Mouse (Mus musculus) liver, adult 2 months (tissue): ENCODE measurements around the gene Aatf. TPM values are rescaled to one million over a fixed set of nuclear protein-coding genes. Genes with fewer than 3 reads are reported as not detected.

Experiments used
- DNase-seq: peaks from one replicate; pipeline ENCODE4 v3.0.0-alpha.2; 2011; ENCODE audit warnings: low read depth, low spot score; ENCODE audit errors: extremely low read depth
- H3K27ac ChIP-seq: fragments of 200-500 bp; replicated peaks from 2 replicates; pipeline ENCODE4 v1.5.1; 2012; ENCODE audit warnings: low read depth, mild to moderate bottlenecking, control low read depth, inconsistent platforms, low read length; ENCODE audit not compliant: insufficient read depth
- H3K27me3 ChIP-seq: fragments of 200-500 bp; 2 replicates; pipeline ENCODE4 v1.6.1; 2012; ENCODE audit warnings: mild to moderate bottlenecking, moderate library complexity, low read length, inconsistent platforms; ENCODE audit not compliant: control insufficient read depth, insufficient read depth
- H3K36me3 ChIP-seq: fragments of 200-500 bp; 2 replicates; pipeline ENCODE4 v1.6.1; 2012; ENCODE audit warnings: low read length, inconsistent platforms; ENCODE audit not compliant: control insufficient read depth, insufficient read depth
- H3K4me1 ChIP-seq: fragments of 200-500 bp; 2 replicates; pipeline ENCODE4 v1.6.1; 2011; ENCODE audit warnings: low read length; ENCODE audit not compliant: control insufficient read depth, insufficient read depth
- H3K4me3 ChIP-seq: fragments of 200-500 bp; 2 replicates; pipeline ENCODE4 v1.5.1; 2011; ENCODE audit warnings: low read depth, mild to moderate bottlenecking, control low read depth, low read length, moderate library complexity; ENCODE audit not compliant: insufficient read depth
- H3K79me2 ChIP-seq: fragments of 200-500 bp; 2 replicates; pipeline ENCODE4 v1.6.1; 2012; ENCODE audit warnings: inconsistent platforms, mild to moderate bottlenecking, low read length, moderate library complexity; ENCODE audit not compliant: control insufficient read depth, insufficient read depth
- H3K9ac ChIP-seq: fragments of 200-500 bp; 2 replicates; pipeline ENCODE4 v1.6.1; 2012; ENCODE audit warnings: low read depth, mild to moderate bottlenecking, control low read depth, inconsistent platforms, low read length
- CTCF ChIP-seq: fragments of 200-500 bp; IDR thresholded peaks from 2 replicates; pipeline ENCODE4 v1.5.1; 2011; ENCODE audit warnings: low read depth, low read length, control low read depth
- POLR2A ChIP-seq: fragments of 200-500 bp; IDR thresholded peaks from 2 replicates; pipeline ENCODE4 v1.6.1; 2011; ENCODE audit warnings: low read length, control low read depth; ENCODE audit not compliant: insufficient read depth; ENCODE audit errors: extremely low read depth
- WGBS: fragments of 180-500 bp; shearing (Covaris S2); methylation state at CpG from one replicate; pipeline ENCODE4 v1.1.7; 2018; 5-methylcytosine and 5-hydroxymethylcytosine counted together
- polyA plus RNA-seq: library from polyadenylated mRNA; depleted of rRNA; stranded (reverse); fragments of >200 nt; gene quantifications from 2 replicates; pipeline ENCODE4 v1.2.3, GENCODE M21; 2012
- total RNA-seq: library from RNA; depleted of rRNA; stranded (reverse); fragments of >200 nt; gene quantifications from 2 replicates; pipeline ENCODE4 v1.2.3, GENCODE M21; 2014

Gene Aatf
- total and polyA plus RNA-seq, 2 experiments: 3.9 to 14.0 TPM

GRCm38 (mm10) chr11:84519576-84520268 is 6.4 kb upstream of the Aatf start:
- Histone ChIP-seq H3K4me1 (0 out of 2 replicates have a peak, but pooled peaks cover 2% of the 10 kb centered on the region), H3K36me3 (no peaks in the 10 kb centered on the region), H3K27me3 (peaks cover 23% of the 10 kb centered on the region), H3K9ac (no peak overlapping the region), H3K27ac (no peak overlapping the region), H3K79me2 (no peaks in the 10 kb centered on the region), H3K4me3 (no peak overlapping the region)
- 47% methylated on average over 34 of the region's 34 CpGs for WGBS
- TF ChIP-seq POLR2A: no peak
- DNase-seq: no peak

- H3K79me2 ChIP-seq: no peaks in the 10 kb centered on the region
- no peak overlapping the region for H3K27ac ChIP-seq
- 65% methylated on average over 12 of the region's 12 CpGs for WGBS
- H3K9ac ChIP-seq: no peak overlapping the region
- TF ChIP-seq POLR2A: no peak
- no peak for TF ChIP-seq CTCF
- no peak for DNase-seq
- H3K4me3 ChIP-seq: no peak overlapping the region
- no peaks in the 10 kb centered on the region for H3K36me3 ChIP-seq
- 0 out of 2 replicates have a peak, but pooled peaks cover 2% of the 10 kb centered on the region for H3K4me1 ChIP-seq
- H3K27me3 ChIP-seq: peaks cover 20% of the 10 kb centered on the region
Measured at GRCm38 (mm10) chr11:84519036-84519435, 5.7 kb upstream of the Aatf start.

- peaks cover 18% of the 10 kb centered on the region for H3K27me3 ChIP-seq
- no peak overlapping the region for H3K27ac ChIP-seq
- TF ChIP-seq POLR2A (no peak), CTCF (no peak)
- DNase-seq: no peak
- H3K9ac ChIP-seq: no peak overlapping the region
- no peaks in the 10 kb centered on the region for H3K36me3 ChIP-seq
- no peak overlapping the region for H3K4me3 ChIP-seq
- WGBS: 71% methylated on average over 5 of the region's 5 CpGs
- H3K4me1 ChIP-seq: 0 out of 2 replicates have a peak, but pooled peaks cover 2% of the 10 kb centered on the region
- no peaks in the 10 kb centered on the region for H3K79me2 ChIP-seq
Measured at GRCm38 (mm10) chr11:84518261-84518660, 4.9 kb upstream of the Aatf start.

- 58% methylated on average over 2 of the region's 2 CpGs for WGBS
- H3K36me3 ChIP-seq: no peaks in the 10 kb centered on the region
- no peak overlapping the region for H3K9ac ChIP-seq
- peaks cover 3% of the 10 kb centered on the region for H3K4me1 ChIP-seq
- H3K79me2 ChIP-seq: no peaks in the 10 kb centered on the region
- DNase-seq: no peak
- no peak overlapping the region for H3K4me3 ChIP-seq
- H3K27ac ChIP-seq: no peak overlapping the region
- TF ChIP-seq POLR2A (no peak), CTCF (no peak)
- peaks cover 18% of the 10 kb centered on the region for H3K27me3 ChIP-seq
Measured at GRCm38 (mm10) chr11:84517431-84517830, 4.1 kb upstream of the Aatf start.

- WGBS: 15% methylated on average over 14 of the region's 14 CpGs
- Histone ChIP-seq H3K79me2 (no peaks in the 10 kb centered on the region), H3K27me3 (peaks cover 18% of the 10 kb centered on the region), H3K9ac (no peak overlapping the region), H3K36me3 (peaks cover 3% of the 10 kb centered on the region; the same call in 1 of the 2 replicates), H3K4me3 (no peak overlapping the region), H3K27ac (no peak overlapping the region), H3K4me1 (peaks cover 4% of the 10 kb centered on the region)
- TF ChIP-seq POLR2A: no peak
- TF ChIP-seq CTCF: no peak
- no peak for DNase-seq
Measured at GRCm38 (mm10) chr11:84516501-84517240, 3.3 kb upstream of the Aatf start.

- no peak for TF ChIP-seq CTCF
- no peak for TF ChIP-seq POLR2A
- Histone ChIP-seq H3K27ac (no peak overlapping the region), H3K27me3 (peaks cover 3% of the 10 kb centered on the region; the same call in 1 of the 2 replicates), H3K4me3 (no peak overlapping the region), H3K79me2 (no peaks in the 10 kb centered on the region), H3K4me1 (peaks cover 4% of the 10 kb centered on the region), H3K36me3 (peaks cover 25% of the 10 kb centered on the region), H3K9ac (no peak overlapping the region)
- DNase-seq: peak; percentile 17
- WGBS: 34% methylated on average over 1 of the region's 1 CpGs
Measured at GRCm38 (mm10) chr11:84512031-84512430, 1.3 kb downstream of the Aatf start.
